Mouse (Mus musculus): ENCODE measurements around the gene Igtp. TPM values are rescaled to one million over a fixed set of nuclear protein-coding genes. Genes with fewer than 3 reads are reported as not detected.
"Not testable (repeated sequence)": the region's sequence is repeated elsewhere in the genome, so short reads cannot be mapped to it uniquely, and the experiment has no call there.

Gene Igtp
- total and polyA plus RNA-seq, 2 experiments from 2014 or later: 8.0 to 9.8 TPM

- no peak overlapping the region for H3K4me2 ChIP-seq (ENCODE audit: low read depth, low read length)
- 40% methylated on average over 16 of the region's 16 CpGs for WGBS
- ATAC-seq (ENCODE audit: insufficient read depth, low read depth): no peak; the same call in 1 of the 2 replicates
Observed at GRCm38 (mm10) chr11:58230396-58230910, 31.1 kb downstream of the Igtp start.

DNA sequence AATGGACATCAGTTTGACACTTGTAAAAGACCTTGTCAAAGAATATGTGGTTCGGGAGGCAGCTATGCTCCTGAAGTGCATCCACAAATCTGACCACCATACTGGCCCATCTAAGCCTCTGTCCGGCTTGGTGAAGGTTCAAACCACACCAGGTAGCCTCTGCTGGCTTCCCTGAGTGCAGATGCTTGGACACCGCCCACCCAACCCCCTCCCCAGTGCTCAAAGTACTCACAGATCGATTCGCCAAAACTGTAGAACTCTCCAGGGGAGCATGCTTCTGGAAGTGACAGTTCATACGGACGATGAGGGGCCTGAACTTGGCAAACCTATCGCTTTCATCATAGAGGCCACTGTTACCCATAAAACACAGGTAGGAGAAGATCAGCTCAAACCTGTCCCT lies 31.8 kb downstream of the Igtp start:
- no peaks in the 10 kb centered on the region for H3K27me3 ChIP-seq (ENCODE audit: control insufficient read depth, insufficient read depth, low read length)
- no peaks in the 10 kb centered on the region for H3K9me3 ChIP-seq (replicated peaks; ENCODE audit: control insufficient read depth, low read length)
- no peak overlapping the region for H3K4me3 ChIP-seq (ENCODE audit: low read depth, low read length)
- H3K4me2 ChIP-seq (ENCODE audit: low read depth, low read length): no peak overlapping the region
- TF ChIP-seq CTCF (IDR thresholded peaks at IDR 0.05; ENCODE audit: low read depth) (no peak), EP300 (IDR thresholded peaks at IDR 0.05; ENCODE audit: low read depth) (no peak)
- ATAC-seq (ENCODE audit: insufficient read depth, low read depth): no peak
- no peak overlapping the region for H3K9ac ChIP-seq (replicated peaks; ENCODE audit: low read depth, low read length)
- DNase-seq (ENCODE audit: low spot score): no peak
- H3K27ac ChIP-seq (ENCODE audit: low read depth): no peak overlapping the region
- H3K4me1 ChIP-seq (ENCODE audit: control insufficient read depth, insufficient read depth): no peaks in the 10 kb centered on the region
- no peaks in the 10 kb centered on the region for H3K36me3 ChIP-seq (replicated peaks; ENCODE audit: control insufficient read depth, insufficient read depth, low read length)
- 76% methylated on average over 8 of the region's 8 CpGs for WGBS

More at GRCm38 (mm10) chr11:58230396-58230910, 31.1 kb downstream of the Igtp start:
- no peaks in the 10 kb centered on the region for H3K27me3 ChIP-seq (ENCODE audit: control insufficient read depth, insufficient read depth, low read length)
- DNase-seq (ENCODE audit: low spot score): no peak
- H3K27ac ChIP-seq (ENCODE audit: low read depth): no peak overlapping the region
- TF ChIP-seq EP300 (IDR thresholded peaks at IDR 0.05; ENCODE audit: low read depth): no peak
- no peak for TF ChIP-seq CTCF (IDR thresholded peaks at IDR 0.05; ENCODE audit: low read depth)
- no peak overlapping the region for H3K4me3 ChIP-seq (ENCODE audit: low read depth, low read length)
- H3K4me1 ChIP-seq (ENCODE audit: control insufficient read depth, insufficient read depth): peaks cover 3% of the 10 kb centered on the region; the same call in 1 of the 2 replicates
- H3K9me3 ChIP-seq (replicated peaks; ENCODE audit: control insufficient read depth, low read length): no peaks in the 10 kb centered on the region
- H3K9ac ChIP-seq (replicated peaks; ENCODE audit: low read depth, low read length): no peak overlapping the region
- H3K36me3 ChIP-seq (replicated peaks; ENCODE audit: control insufficient read depth, insufficient read depth, low read length): no peaks in the 10 kb centered on the region

DNA sequence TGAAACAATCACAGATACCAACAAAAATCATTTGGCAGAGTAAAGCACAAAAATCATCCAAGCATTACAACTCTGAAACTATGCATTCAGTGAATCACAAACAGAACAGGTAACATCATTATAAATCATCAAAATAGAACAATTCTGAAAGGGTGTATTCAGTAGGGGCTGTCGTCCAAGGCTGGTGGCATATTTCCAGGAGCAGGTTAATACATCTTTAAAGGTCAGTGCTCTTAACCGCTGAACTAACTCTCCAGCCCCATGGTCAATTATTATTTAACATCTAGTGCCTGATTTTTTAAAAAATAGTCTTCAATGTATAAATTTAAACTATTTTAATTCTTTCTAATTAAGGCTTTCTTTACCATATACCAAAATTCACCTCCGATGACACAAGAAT lies 35.2 kb downstream of the Igtp start:
- not testable (repeated sequence) for H3K9me3 ChIP-seq (replicated peaks; ENCODE audit: control insufficient read depth, low read length); H3K27ac ChIP-seq (ENCODE audit: low read depth); ATAC-seq (ENCODE audit: insufficient read depth, low read depth); H3K36me3 ChIP-seq (replicated peaks; ENCODE audit: control insufficient read depth, insufficient read depth, low read length); H3K9ac ChIP-seq (replicated peaks; ENCODE audit: low read depth, low read length); DNase-seq (ENCODE audit: low spot score); H3K4me1 ChIP-seq (ENCODE audit: control insufficient read depth, insufficient read depth); H3K4me2 ChIP-seq (ENCODE audit: low read depth, low read length); H3K4me3 ChIP-seq (ENCODE audit: low read depth, low read length); H3K27me3 ChIP-seq (ENCODE audit: control insufficient read depth, insufficient read depth, low read length)
- WGBS: 74% methylated on average over 3 of the region's 3 CpGs

GRCm38 (mm10) chr11:58235152-58235551 lies 35.8 kb downstream of the Igtp start:
- Histone ChIP-seq H3K9me3 (replicated peaks; ENCODE audit: control insufficient read depth, low read length) (no peaks in the 10 kb centered on the region), H3K27me3 (ENCODE audit: control insufficient read depth, insufficient read depth, low read length) (no peaks in the 10 kb centered on the region), H3K27ac (ENCODE audit: low read depth) (no peak overlapping the region), H3K4me1 (ENCODE audit: control insufficient read depth, insufficient read depth) (0 out of 2 replicates have a peak, but pooled peaks cover 4% of the 10 kb centered on the region), H3K4me2 (ENCODE audit: low read depth, low read length) (no peak overlapping the region), H3K9ac (replicated peaks; ENCODE audit: low read depth, low read length) (no peak overlapping the region), H3K4me3 (ENCODE audit: low read depth, low read length) (no peak overlapping the region), H3K36me3 (replicated peaks; ENCODE audit: control insufficient read depth, insufficient read depth, low read length) (no peaks in the 10 kb centered on the region)
- WGBS: 18% methylated on average over 6 of the region's 6 CpGs
- peak; percentile 36 for DNase-seq (ENCODE audit: low spot score)
- TF ChIP-seq CTCF (IDR thresholded peaks at IDR 0.05; ENCODE audit: low read depth): peak; percentile 53
- TF ChIP-seq EP300 (IDR thresholded peaks at IDR 0.05; ENCODE audit: low read depth): no peak
- peak; percentile 20; the same call in 1 of the 2 replicates for ATAC-seq (ENCODE audit: insufficient read depth, low read depth)

DNA sequence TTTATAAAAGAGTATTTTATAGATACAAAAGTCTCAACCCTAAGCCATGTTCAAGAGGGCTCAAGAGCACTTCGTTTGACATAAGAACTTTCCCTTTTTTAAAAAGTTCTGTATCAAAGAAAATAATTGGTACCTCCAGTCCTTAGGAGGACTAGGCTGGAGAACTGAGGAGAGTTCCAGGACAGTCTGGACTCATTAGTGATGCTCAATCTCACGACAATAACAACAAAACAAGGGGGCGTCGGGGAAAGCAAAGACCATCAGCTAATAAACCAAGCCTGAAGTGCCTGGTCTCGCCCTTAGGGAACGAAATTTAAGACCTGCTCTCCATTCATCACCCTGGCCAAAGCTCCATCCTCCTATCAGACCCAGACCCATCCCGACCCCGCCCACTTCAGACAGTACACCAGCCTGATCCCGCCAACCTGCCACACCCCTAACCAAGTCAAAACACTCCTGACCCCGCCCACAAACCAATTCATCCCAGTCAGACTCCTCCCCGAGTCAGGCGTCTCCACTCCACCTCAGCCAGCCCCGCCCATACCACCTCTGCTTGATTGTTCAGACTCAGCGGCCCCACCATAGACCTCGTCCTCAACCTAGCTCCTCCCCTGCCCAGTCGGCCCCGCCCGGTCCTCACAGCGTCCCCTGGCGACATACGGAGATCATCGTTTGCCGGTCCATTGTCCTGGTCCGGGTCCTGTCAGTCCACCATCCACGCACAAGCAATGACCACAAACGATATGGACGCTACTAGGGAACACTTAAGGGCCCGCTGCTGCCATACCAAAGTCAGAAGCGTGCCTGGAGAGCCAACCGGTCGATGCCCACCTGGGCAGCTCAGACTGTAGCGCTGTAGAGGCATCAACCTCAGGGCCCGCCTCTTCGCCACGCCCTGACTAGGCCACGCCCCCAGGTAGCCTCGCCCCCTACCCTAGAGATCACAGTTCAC lies 39.8 kb downstream of the Igtp start:
- H3K4me2 ChIP-seq (ENCODE audit: low read depth, low read length): peak overlapping the region; percentile 60
- TF ChIP-seq CTCF (IDR thresholded peaks at IDR 0.05; ENCODE audit: low read depth) (peak; percentile 22; the same call in 1 of the 2 replicates), EP300 (IDR thresholded peaks at IDR 0.05; ENCODE audit: low read depth) (no peak)
- no peaks in the 10 kb centered on the region for H3K36me3 ChIP-seq (replicated peaks; ENCODE audit: control insufficient read depth, insufficient read depth, low read length)
- ATAC-seq (ENCODE audit: insufficient read depth, low read depth) (peak; percentile 84), DNase-seq (ENCODE audit: low spot score) (peak; percentile 50)
- peak overlapping the region; percentile 33 for H3K4me3 ChIP-seq (ENCODE audit: low read depth, low read length)
- no peaks in the 10 kb centered on the region for H3K9me3 ChIP-seq (replicated peaks; ENCODE audit: control insufficient read depth, low read length)
- H3K4me1 ChIP-seq (ENCODE audit: control insufficient read depth, insufficient read depth): 0 out of 2 replicates have a peak, but pooled peaks cover 4% of the 10 kb centered on the region
- no peak overlapping the region for H3K9ac ChIP-seq (replicated peaks; ENCODE audit: low read depth, low read length)
- H3K27me3 ChIP-seq (ENCODE audit: control insufficient read depth, insufficient read depth, low read length): 0 out of 2 replicates have a peak, but pooled peaks cover 2% of the 10 kb centered on the region
- no peak overlapping the region for H3K27ac ChIP-seq (ENCODE audit: low read depth)
- WGBS: 4% methylated on average over 37 of the region's 37 CpGs
